Mouse (Mus musculus) limb, embryonic 14.5 days (tissue): ENCODE measurements at regions not wholly inside any gene's neighbourhood (a gene's known extent, or its start where the extent isn't known, plus 50 kb on each side); places are given as distances from the start of the nearest gene placed in this dataset.

Experiments
- ATAC-seq: fragments of 200-750 bp; cut with Nextera tagmentation; 2 replicates; pipeline ENCODE4 v1.8.0; 2017; ENCODE audit warnings: low read depth, moderate number of reproducible peaks, moderate TSS enrichment; ENCODE audit not compliant: low FRiP score
- DNase-seq: peaks from one replicate; pipeline ENCODE4 v3.0.0-alpha.2; 2015; ENCODE audit warnings: low spot score
- H3K27ac ChIP-seq: fragments of 300-500 bp; sonication (generic); replicated peaks from 2 replicates; pipeline ENCODE4 v1.5.1; 2014; ENCODE audit warnings: low read depth, mild to moderate bottlenecking, low read length, moderate library complexity, mixed read lengths
- H3K27me3 ChIP-seq: fragments of 300-500 bp; sonication (generic); 2 replicates; pipeline ENCODE4 v1.6.1; 2014; ENCODE audit warnings: low read length, mixed read lengths; ENCODE audit not compliant: control insufficient read depth, insufficient read depth
- H3K36me3 ChIP-seq: fragments of 300-500 bp; sonication (generic); 2 replicates; pipeline ENCODE4 v1.6.1; 2014; ENCODE audit warnings: mild to moderate bottlenecking, low read length, moderate library complexity, mixed read lengths; ENCODE audit not compliant: control insufficient read depth, insufficient read depth
- H3K4me1 ChIP-seq: fragments of 300-500 bp; sonication (generic); 2 replicates; pipeline ENCODE4 v1.6.1; 2014; ENCODE audit warnings: antibody characterized with exemption, low read length, mixed read lengths; ENCODE audit not compliant: control insufficient read depth, insufficient read depth
- H3K4me2 ChIP-seq: fragments of 300-500 bp; sonication (generic); replicated peaks from 2 replicates; pipeline ENCODE4 v1.6.1; 2014; ENCODE audit warnings: low read depth, mild to moderate bottlenecking, low read length, moderate library complexity; ENCODE audit not compliant: severe bottlenecking
- H3K4me3 ChIP-seq: fragments of 300-500 bp; sonication (generic); replicated peaks from 2 replicates; pipeline ENCODE4 v1.5.1; 2014; ENCODE audit warnings: low read length
- H3K9ac ChIP-seq: fragments of 300-500 bp; sonication (generic); 2 replicates; pipeline ENCODE4 v1.6.1; 2014; ENCODE audit warnings: mild to moderate bottlenecking, low read depth, low read length, moderate library complexity; ENCODE audit not compliant: severe bottlenecking
- H3K9me3 ChIP-seq: fragments of 300-500 bp; sonication (generic); 2 replicates; pipeline ENCODE4 v1.6.1; 2016; ENCODE audit warnings: low read length; ENCODE audit not compliant: control insufficient read depth
- POLR2A ChIP-seq: fragments of 200-500 bp; IDR thresholded peaks from 2 replicates; pipeline ENCODE4 v1.8.0; 2012; ENCODE audit warnings: inconsistent platforms, mild to moderate bottlenecking, moderate library complexity, borderline replicate concordance; ENCODE audit not compliant: insufficient read depth, insufficient read length; ENCODE audit errors: extremely low read depth
- WGBS: fragments of 180-500 bp; shearing (Covaris S2); extraction: QIAGEN DNeasy Blood & Tissue Kit; methylation state at CpG from one replicate; pipeline ENCODE4 v1.1.7; 2014; 5-methylcytosine and 5-hydroxymethylcytosine counted together

GRCm38 (mm10) chr16:49980178-49980646 lies 179.9 kb downstream of the Cd47 start:
- H3K27me3 ChIP-seq: no peaks in the 10 kb centered on the region
- ATAC-seq (no peak), DNase-seq (no peak)
- H3K27ac ChIP-seq: 0 out of 2 replicates have a peak overlapping the region, but pooled peaks have one; percentile 21
- no peak for TF ChIP-seq POLR2A
- no peaks in the 10 kb centered on the region for H3K9me3 ChIP-seq
- no peak overlapping the region for H3K9ac ChIP-seq
- no peaks in the 10 kb centered on the region for H3K4me1 ChIP-seq
- WGBS: 57% methylated on average over 10 of the region's 10 CpGs
- no peak overlapping the region for H3K4me3 ChIP-seq
- H3K36me3 ChIP-seq: no peaks in the 10 kb centered on the region
- H3K4me2 ChIP-seq: no peak overlapping the region

- 72% methylated on average over 4 of the region's 4 CpGs for WGBS
- TF ChIP-seq POLR2A: no peak
- H3K27ac ChIP-seq: no peak overlapping the region
Observed at GRCm38 (mm10) chr16:49982180-49982579, 181.8 kb downstream of the Cd47 start.

GRCm38 (mm10) chr16:49985082-49986076 lies 185.0 kb downstream of the Cd47 start:
- no peak for DNase-seq
- no peak for ATAC-seq
- Histone ChIP-seq H3K27me3 (no peaks in the 10 kb centered on the region), H3K27ac (no peak overlapping the region), H3K36me3 (no peaks in the 10 kb centered on the region), H3K9me3 (no peaks in the 10 kb centered on the region), H3K9ac (no peak overlapping the region), H3K4me3 (no peak overlapping the region), H3K4me1 (no peaks in the 10 kb centered on the region), H3K4me2 (no peak overlapping the region)
- TF ChIP-seq POLR2A: no peak
- 36% methylated on average over 14 of the region's 14 CpGs for WGBS

More at GRCm38 (mm10) chr16:49982180-49982579, 181.8 kb downstream of the Cd47 start:
- no peak overlapping the region for H3K9ac ChIP-seq
- no peak overlapping the region for H3K4me2 ChIP-seq
- ATAC-seq (no peak), DNase-seq (no peak)
- no peak overlapping the region for H3K4me3 ChIP-seq
- no peaks in the 10 kb centered on the region for H3K9me3 ChIP-seq
- H3K27me3 ChIP-seq: no peaks in the 10 kb centered on the region
- no peaks in the 10 kb centered on the region for H3K4me1 ChIP-seq
- no peaks in the 10 kb centered on the region for H3K36me3 ChIP-seq

GRCm38 (mm10) chr16:49986954-49987353 lies 186.6 kb downstream of the Cd47 start:
- no peak overlapping the region for H3K4me2 ChIP-seq
- no peaks in the 10 kb centered on the region for H3K4me1 ChIP-seq
- no peaks in the 10 kb centered on the region for H3K36me3 ChIP-seq
- DNase-seq: no peak
- H3K27ac ChIP-seq: no peak overlapping the region
- no peak for TF ChIP-seq POLR2A
- 72% methylated on average over 6 of the region's 6 CpGs for WGBS
- H3K4me3 ChIP-seq: no peak overlapping the region
- no peak for ATAC-seq
- no peaks in the 10 kb centered on the region for H3K27me3 ChIP-seq
- no peak overlapping the region for H3K9ac ChIP-seq
- no peaks in the 10 kb centered on the region for H3K9me3 ChIP-seq

- no peak overlapping the region for H3K9ac ChIP-seq
- no peak for ATAC-seq
- no peak overlapping the region for H3K4me2 ChIP-seq
- H3K27me3 ChIP-seq: no peaks in the 10 kb centered on the region
- H3K36me3 ChIP-seq: no peaks in the 10 kb centered on the region
- DNase-seq: no peak
- no peaks in the 10 kb centered on the region for H3K9me3 ChIP-seq
- WGBS: 51% methylated on average over 3 of the region's 3 CpGs
- 0 out of 2 replicates have a peak, but pooled peaks cover 5% of the 10 kb centered on the region for H3K4me1 ChIP-seq
- no peak for TF ChIP-seq POLR2A
- no peak overlapping the region for H3K4me3 ChIP-seq
- no peak overlapping the region for H3K27ac ChIP-seq
Observed at GRCm38 (mm10) chr16:49995822-49996221, 195.5 kb downstream of the Cd47 start.
